Mouse (Mus musculus): ENCODE data around the gene Limch1. TPM values are rescaled to one million over a fixed set of nuclear protein-coding genes. Genes with fewer than 3 reads are reported as not detected.

Limch1 gene
- polyA plus RNA-seq, 1 experiment from 2014 or later, result 368 TPM

- DNase-seq (ENCODE audit: low spot score), result no peak
- H3K36me3 ChIP-seq (ENCODE audit: insufficient read depth, low read length), result no peaks in the 10 kb centered on the region
- no peaks in the 10 kb centered on the region for H3K9me3 ChIP-seq (ENCODE audit: low read length)
- no peak overlapping the region for H3K4me2 ChIP-seq (replicated peaks; ENCODE audit: low read depth, low read length)
- no peaks in the 10 kb centered on the region for H3K27me3 ChIP-seq (replicated peaks; ENCODE audit: insufficient read depth, low read length)
- no peak overlapping the region for H3K9ac ChIP-seq (replicated peaks; ENCODE audit: low read depth)
- TF ChIP-seq EP300 (IDR thresholded peaks at IDR 0.05), result no peak
- no peak for TF ChIP-seq CTCF (IDR thresholded peaks at IDR 0.05)
- no peak overlapping the region for H3K27ac ChIP-seq (ENCODE audit: low read length)
- H3K4me3 ChIP-seq (ENCODE audit: low read depth, low read length), result no peak overlapping the region
- 84% methylated on average over 5 of the region's 5 CpGs for WGBS
- H3K4me1 ChIP-seq (ENCODE audit: insufficient read depth, low read depth, low read length), result no peaks in the 10 kb centered on the region
- no peak for ATAC-seq
Measured at GRCm38 (mm10) chr5:66769558-66769957, 23.9 kb downstream of the Limch1 start.

GRCm38 (mm10) chr5:66777999-66778710 is 32.5 kb downstream of the Limch1 start:
- H3K4me1 ChIP-seq (ENCODE audit: insufficient read depth, low read depth, low read length), result peaks cover 5% of the 10 kb centered on the region; the same call in 1 of the 2 replicates
- H3K27ac ChIP-seq (ENCODE audit: low read length), result no peak overlapping the region
- WGBS, result 33% methylated on average over 10 of the region's 10 CpGs
- H3K4me3 ChIP-seq (ENCODE audit: low read depth, low read length), result no peak overlapping the region
- DNase-seq (ENCODE audit: low spot score) (peak; percentile 17), ATAC-seq (no peak)
- no peak for TF ChIP-seq EP300 (IDR thresholded peaks at IDR 0.05)
- TF ChIP-seq CTCF (IDR thresholded peaks at IDR 0.05), result no peak
- H3K36me3 ChIP-seq (ENCODE audit: insufficient read depth, low read length), result no peaks in the 10 kb centered on the region
- no peak overlapping the region for H3K4me2 ChIP-seq (replicated peaks; ENCODE audit: low read depth, low read length)
- H3K9me3 ChIP-seq (ENCODE audit: low read length), result no peaks in the 10 kb centered on the region
- H3K9ac ChIP-seq (replicated peaks; ENCODE audit: low read depth), result no peak overlapping the region
- H3K27me3 ChIP-seq (replicated peaks; ENCODE audit: insufficient read depth, low read length), result no peaks in the 10 kb centered on the region

- TF ChIP-seq EP300 (IDR thresholded peaks at IDR 0.05), result no peak
- no peak for TF ChIP-seq CTCF (IDR thresholded peaks at IDR 0.05)
Measured at GRCm38 (mm10) chr5:66780371-66780770, 34.7 kb downstream of the Limch1 start.

GRCm38 (mm10) chr5:66781507-66781906 is 35.9 kb downstream of the Limch1 start:
- Histone ChIP-seq H3K9me3 (ENCODE audit: low read length) (no peaks in the 10 kb centered on the region), H3K4me3 (ENCODE audit: low read depth, low read length) (no peak overlapping the region), H3K4me2 (replicated peaks; ENCODE audit: low read depth, low read length) (no peak overlapping the region), H3K27ac (ENCODE audit: low read length) (no peak overlapping the region), H3K36me3 (ENCODE audit: insufficient read depth, low read length) (no peaks in the 10 kb centered on the region), H3K9ac (replicated peaks; ENCODE audit: low read depth) (no peak overlapping the region), H3K27me3 (replicated peaks; ENCODE audit: insufficient read depth, low read length) (no peaks in the 10 kb centered on the region), H3K4me1 (ENCODE audit: insufficient read depth, low read depth, low read length) (peaks cover 5% of the 10 kb centered on the region; the same call in 1 of the 2 replicates)
- ATAC-seq, result peak; percentile 62
- TF ChIP-seq CTCF (IDR thresholded peaks at IDR 0.05) (no peak), EP300 (IDR thresholded peaks at IDR 0.05) (peak; percentile 74)
- peak; percentile 84 for DNase-seq (ENCODE audit: low spot score)
- 54% methylated on average over 1 of the region's 1 CpGs for WGBS

More at GRCm38 (mm10) chr5:66780371-66780770, 34.7 kb downstream of the Limch1 start:
- H3K4me1 ChIP-seq (ENCODE audit: insufficient read depth, low read depth, low read length), result peaks cover 5% of the 10 kb centered on the region; the same call in 1 of the 2 replicates
- H3K27me3 ChIP-seq (replicated peaks; ENCODE audit: insufficient read depth, low read length), result no peaks in the 10 kb centered on the region
- no peak overlapping the region for H3K4me3 ChIP-seq (ENCODE audit: low read depth, low read length)
- H3K27ac ChIP-seq (ENCODE audit: low read length), result no peak overlapping the region
- no peak overlapping the region for H3K9ac ChIP-seq (replicated peaks; ENCODE audit: low read depth)
- H3K36me3 ChIP-seq (ENCODE audit: insufficient read depth, low read length), result no peaks in the 10 kb centered on the region
- H3K4me2 ChIP-seq (replicated peaks; ENCODE audit: low read depth, low read length), result no peak overlapping the region
- ATAC-seq, result no peak
- no peak for DNase-seq (ENCODE audit: low spot score)
- H3K9me3 ChIP-seq (ENCODE audit: low read length), result no peaks in the 10 kb centered on the region
- 86% methylated on average over 4 of the region's 4 CpGs for WGBS

- Histone ChIP-seq H3K4me3 (ENCODE audit: low read depth, low read length) (no peak overlapping the region), H3K27me3 (replicated peaks; ENCODE audit: insufficient read depth, low read length) (no peaks in the 10 kb centered on the region), H3K27ac (ENCODE audit: low read length) (no peak overlapping the region), H3K9ac (replicated peaks; ENCODE audit: low read depth) (no peak overlapping the region), H3K4me1 (ENCODE audit: insufficient read depth, low read depth, low read length) (peaks cover 5% of the 10 kb centered on the region; the same call in 1 of the 2 replicates), H3K9me3 (ENCODE audit: low read length) (no peaks in the 10 kb centered on the region), H3K36me3 (ENCODE audit: insufficient read depth, low read length) (no peaks in the 10 kb centered on the region), H3K4me2 (replicated peaks; ENCODE audit: low read depth, low read length) (no peak overlapping the region)
- DNase-seq (ENCODE audit: low spot score) (no peak), ATAC-seq (no peak)
- TF ChIP-seq CTCF (IDR thresholded peaks at IDR 0.05), result peak; percentile 35
- no peak for TF ChIP-seq EP300 (IDR thresholded peaks at IDR 0.05)
- WGBS, result 91% methylated on average over 2 of the region's 2 CpGs
Measured at GRCm38 (mm10) chr5:66782851-66783250, 37.2 kb downstream of the Limch1 start.

- Histone ChIP-seq H3K4me2 (replicated peaks; ENCODE audit: low read depth, low read length) (no peak overlapping the region), H3K9me3 (ENCODE audit: low read length) (no peaks in the 10 kb centered on the region), H3K36me3 (ENCODE audit: insufficient read depth, low read length) (no peaks in the 10 kb centered on the region), H3K27me3 (replicated peaks; ENCODE audit: insufficient read depth, low read length) (no peaks in the 10 kb centered on the region), H3K9ac (replicated peaks; ENCODE audit: low read depth) (no peak overlapping the region), H3K4me3 (ENCODE audit: low read depth, low read length) (no peak overlapping the region), H3K27ac (ENCODE audit: low read length) (0 out of 2 replicates have a peak overlapping the region, but pooled peaks have one; percentile 47), H3K4me1 (ENCODE audit: insufficient read depth, low read depth, low read length) (no peaks in the 10 kb centered on the region; the same call in 1 of the 2 replicates)
- WGBS, result 51% methylated on average over 9 of the region's 9 CpGs
- ATAC-seq (peak; percentile 85), DNase-seq (ENCODE audit: low spot score) (peak; percentile 87)
- TF ChIP-seq EP300 (IDR thresholded peaks at IDR 0.05) (peak; percentile 82), CTCF (IDR thresholded peaks at IDR 0.05) (no peak)
Measured at GRCm38 (mm10) chr5:66784624-66785361, 39.2 kb downstream of the Limch1 start.
